Mouse (Mus musculus) telencephalon, adult 2 months (tissue): ENCODE results near the gene Nap1l1.
"Not testable (repeated sequence)": the region's sequence is repeated elsewhere in the genome, so short reads cannot be mapped to it uniquely, and the experiment has no call there.

Source experiments
- DNase-seq: peaks from one replicate; pipeline ENCODE4 v3.0.0-alpha.2; 2011; ENCODE audit warnings: low read depth, low spot score

Gene Nap1l1

GRCm38 (mm10) chr10:111472686-111473510, at the start of gene Nap1l1:
Gene Nap1l1, plus strand, starts transcription at chr10:111473223.
- DNase-seq: peak; percentile 95

GRCm38 (mm10) chr10:111426491-111426890, 46.5 kb upstream of the Nap1l1 start:
- DNase-seq: no peak

- DNase-seq: no peak
Measured at GRCm38 (mm10) chr10:111433502-111433901, 39.5 kb upstream of the Nap1l1 start.

GRCm38 (mm10) chr10:111441034-111441440, 32.0 kb upstream of the Nap1l1 start:
- no peak for DNase-seq

GRCm38 (mm10) chr10:111444199-111444598, 28.8 kb upstream of the Nap1l1 start:
- no peak for DNase-seq

- DNase-seq: no peak
Measured at GRCm38 (mm10) chr10:111445939-111446671, 26.9 kb upstream of the Nap1l1 start.

GRCm38 (mm10) chr10:111446672-111447008, 26.4 kb upstream of the Nap1l1 start:
- not testable (repeated sequence) for DNase-seq

GRCm38 (mm10) chr10:111449662-111450061, 23.4 kb upstream of the Nap1l1 start:
- not testable (repeated sequence) for DNase-seq

- DNase-seq: no peak
Measured at GRCm38 (mm10) chr10:111451683-111452322, 21.2 kb upstream of the Nap1l1 start.

- no peak for DNase-seq
Measured at GRCm38 (mm10) chr10:111452426-111452825, 20.6 kb upstream of the Nap1l1 start.

GRCm38 (mm10) chr10:111454698-111455308, 18.2 kb upstream of the Nap1l1 start:
- DNase-seq: no peak

GRCm38 (mm10) chr10:111458088-111458487, 14.9 kb upstream of the Nap1l1 start:
- no peak for DNase-seq

GRCm38 (mm10) chr10:111459040-111459439, 14.0 kb upstream of the Nap1l1 start:
- DNase-seq: no peak

GRCm38 (mm10) chr10:111459874-111460273, 13.1 kb upstream of the Nap1l1 start:
- DNase-seq: no peak

- no peak for DNase-seq
Measured at GRCm38 (mm10) chr10:111460381-111460780, 12.6 kb upstream of the Nap1l1 start.

GRCm38 (mm10) chr10:111464833-111465232, 8.2 kb upstream of the Nap1l1 start:
- DNase-seq: no peak

GRCm38 (mm10) chr10:111465409-111465808, 7.6 kb upstream of the Nap1l1 start:
- DNase-seq: no peak

- no peak for DNase-seq
Measured at GRCm38 (mm10) chr10:111471166-111471565, 1.9 kb upstream of the Nap1l1 start.

GRCm38 (mm10) chr10:111473511-111474371, 718 bp downstream of the Nap1l1 start:
- no peak for DNase-seq

- no peak for DNase-seq
Measured at GRCm38 (mm10) chr10:111476301-111476700, 3.3 kb downstream of the Nap1l1 start.

- DNase-seq: no peak
Measured at GRCm38 (mm10) chr10:111476989-111477510, 4.0 kb downstream of the Nap1l1 start.
